Comparison of ENCODE assay signal across 15 mouse cellular contexts in the genomic region with DNA sequence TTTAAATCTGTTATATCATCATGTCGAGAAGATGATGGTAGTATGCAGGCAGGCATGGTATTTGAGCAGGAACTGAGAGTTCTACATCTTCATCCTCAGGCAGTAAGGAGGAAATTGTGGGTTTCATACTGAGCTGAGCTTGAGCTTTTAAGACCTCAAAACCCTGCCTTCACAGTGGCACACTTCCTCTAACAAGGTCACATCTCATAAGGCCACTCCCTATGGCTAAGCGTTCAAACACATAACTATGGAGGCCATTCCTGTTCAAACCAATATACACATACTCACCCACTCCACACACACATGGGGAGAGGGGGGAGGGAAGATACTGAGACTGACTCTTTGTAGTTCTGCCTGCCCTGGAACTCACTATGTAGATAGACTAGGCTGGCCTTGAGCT. TPM values are rescaled to one million over a fixed set of nuclear protein-coding genes. Genes with fewer than 3 reads are reported as not detected.
DNase-seq lines count a peak whose midpoint lies in the region; ATAC-seq and TF ChIP-seq lines count a peak whose summit lies in the region.
"Had no signal": no experiment of that assay in that cellular context is flagged by ENCODE, and none has a peak within 500 bp of the region (broad histone marks: within the 10 kb centered on the region; RNA-seq: fewer than 3 reads in every experiment).

No protein-coding gene starts in this region.

- H3K36me3 ChIP-seq in liver, embryonic 14.5 days (replicated peaks; ENCODE audit: control insufficient read depth, insufficient read depth, low read depth) = no peaks in the 10 kb centered on the region
- H3K36me3 ChIP-seq in liver, embryonic 11.5 days (ENCODE audit: control insufficient read depth, insufficient read depth, low read length) = peaks cover 3% of the 10 kb centered on the region; the same call in 1 of the 2 replicates
- no peaks in the 10 kb centered on the region for H3K36me3 ChIP-seq in hindbrain, embryonic 14.5 days (replicated peaks; ENCODE audit: control insufficient read depth, insufficient read depth)
- H3K36me3 ChIP-seq in hindbrain, postnatal 0 days (ENCODE audit: insufficient read depth, low read length) = no peaks in the 10 kb centered on the region
- H3K36me3 ChIP-seq: stomach, embryonic 15.5 days had no signal

- H3K27ac ChIP-seq in liver, embryonic 14.5 days = no peak overlapping the region
- no peak overlapping the region for H3K27ac ChIP-seq in liver, embryonic 11.5 days (ENCODE audit: low read depth, low read length)
- no peak overlapping the region for H3K27ac ChIP-seq in hindbrain, embryonic 14.5 days
- H3K27ac ChIP-seq in hindbrain, postnatal 0 days = no peak overlapping the region
- H3K27ac ChIP-seq: hindbrain, embryonic 13.5 days; limb, embryonic 12.5 days; midbrain, embryonic 10.5 days; stomach, embryonic 15.5 days had no signal

- WGBS in liver, embryonic 14.5 days (ENCODE audit: insufficient replicate concordance) = 15% methylated on average over 2 of the region's 2 CpGs
- WGBS in liver, embryonic 11.5 days = 43% methylated on average over 2 of the region's 2 CpGs
- WGBS in hindbrain, embryonic 14.5 days = 96% methylated on average over 2 of the region's 2 CpGs
- WGBS in hindbrain, postnatal 0 days = 91% methylated on average over 2 of the region's 2 CpGs

- H3K4me2 ChIP-seq in liver, embryonic 14.5 days (ENCODE audit: low read depth) = no peak overlapping the region
- no peak overlapping the region for H3K4me2 ChIP-seq in liver, embryonic 11.5 days
- no peak overlapping the region for H3K4me2 ChIP-seq in hindbrain, embryonic 14.5 days (replicated peaks)
- no peak overlapping the region for H3K4me2 ChIP-seq in hindbrain, postnatal 0 days (ENCODE audit: low read depth, low read length)
- H3K4me2 ChIP-seq: hindbrain, embryonic 13.5 days; limb, embryonic 12.5 days; stomach, embryonic 15.5 days had no signal

- no peaks in the 10 kb centered on the region for H3K4me1 ChIP-seq in liver, embryonic 14.5 days (replicated peaks; ENCODE audit: control insufficient read depth in 2 of 2, insufficient read depth in 2 of 2, low read length in 1 of 2)
- no peaks in the 10 kb centered on the region for H3K4me1 ChIP-seq in liver, embryonic 11.5 days (replicated peaks; ENCODE audit: control insufficient read depth, insufficient read depth, low read length)
- H3K4me1 ChIP-seq in hindbrain, embryonic 14.5 days (replicated peaks; ENCODE audit: control insufficient read depth, insufficient read depth, low read length) = no peaks in the 10 kb centered on the region
- no peaks in the 10 kb centered on the region for H3K4me1 ChIP-seq in hindbrain, postnatal 0 days (ENCODE audit: insufficient read depth, low read length)
- H3K4me1 ChIP-seq: limb, embryonic 12.5 days; midbrain, embryonic 10.5 days; stomach, embryonic 15.5 days had no signal

- ATAC-seq in liver, embryonic 14.5 days (ENCODE audit: insufficient read depth) = no peak
- ATAC-seq in liver, embryonic 11.5 days (replicated peaks; ENCODE audit: low FRiP score) = no peak
- ATAC-seq in megakaryocyte, adult 5-6 weeks (ENCODE audit: poor library complexity, severe bottlenecking) = peak; percentile 98
- no peak for ATAC-seq in hindbrain, embryonic 14.5 days (ENCODE audit: low FRiP score)
- no peak for ATAC-seq in hindbrain, postnatal 0 days

- no peak for TF ChIP-seq CTCF in liver, embryonic 14.5 days (IDR thresholded peaks at IDR 0.05; ENCODE audit: low read depth)
- no peak for TF ChIP-seq CTCF in hindbrain, postnatal 0 days (IDR thresholded peaks at IDR 0.05; ENCODE audit: low read depth)

- H3K27me3 ChIP-seq in liver, embryonic 14.5 days (ENCODE audit: control insufficient read depth, insufficient read depth, low read length) = no peaks in the 10 kb centered on the region
- H3K27me3 ChIP-seq in liver, embryonic 11.5 days (replicated peaks; ENCODE audit: control insufficient read depth, insufficient read depth, low read length) = no peaks in the 10 kb centered on the region
- no peaks in the 10 kb centered on the region for H3K27me3 ChIP-seq in hindbrain, embryonic 14.5 days (ENCODE audit: control insufficient read depth, insufficient read depth, low read length)
- H3K27me3 ChIP-seq in hindbrain, postnatal 0 days (ENCODE audit: insufficient read depth, low read length) = no peaks in the 10 kb centered on the region
- H3K27me3 ChIP-seq: hindbrain, embryonic 13.5 days; limb, embryonic 12.5 days; stomach, embryonic 15.5 days had no signal

- peak in 2 of 3 experiments; percentile 5 to 31 for DNase-seq in liver, embryonic 14.5 days (ENCODE audit: low read depth in 3 of 3, low spot score in 3 of 3)
- DNase-seq in liver, embryonic 11.5 days (ENCODE audit: low spot score) = no peak
- DNase-seq in T-cell, adult 2 months (ENCODE audit: low spot score) = peak; percentile 79
- DNase-seq in thymus, postnatal 0 days (ENCODE audit: low spot score) = peak; percentile 69
- no peak for DNase-seq in hindbrain, embryonic 14.5 days (ENCODE audit: low spot score)
- no peak for DNase-seq in hindbrain, postnatal 0 days (ENCODE audit: low spot score)
- no peak for DNase-seq in kidney, adult 8-10 months
- DNase-seq: adrenal gland, postnatal 25 days had no signal

- TF ChIP-seq EP300 in liver, embryonic 14.5 days (IDR thresholded peaks at IDR 0.05; ENCODE audit: low read depth) = no peak

- H3K4me3 ChIP-seq in liver, embryonic 14.5 days (ENCODE audit: insufficient read depth in 1 of 2, low read depth in 2 of 2, low read length in 2 of 2) = no peak overlapping the region
- H3K4me3 ChIP-seq in liver, embryonic 11.5 days (ENCODE audit: low read depth, low read length) = no peak overlapping the region
- H3K4me3 ChIP-seq in hindbrain, embryonic 14.5 days (replicated peaks; ENCODE audit: low read length) = no peak overlapping the region
- no peak overlapping the region for H3K4me3 ChIP-seq in hindbrain, postnatal 0 days (ENCODE audit: low read length)
- H3K4me3 ChIP-seq: erythroblast, embryonic 14.5 days; hindbrain, embryonic 13.5 days; limb, embryonic 12.5 days; midbrain, embryonic 10.5 days; stomach, embryonic 15.5 days had no signal

- no peak overlapping the region for H3K9ac ChIP-seq in liver, embryonic 14.5 days (replicated peaks)
- no peak overlapping the region for H3K9ac ChIP-seq in liver, embryonic 11.5 days (ENCODE audit: low read depth, low read length)
- H3K9ac ChIP-seq in hindbrain, embryonic 14.5 days = no peak overlapping the region
- H3K9ac ChIP-seq in hindbrain, postnatal 0 days (replicated peaks; ENCODE audit: low read length) = no peak overlapping the region
- H3K9ac ChIP-seq: hindbrain, embryonic 13.5 days; limb, embryonic 12.5 days; stomach, embryonic 15.5 days had no signal

- no peaks in the 10 kb centered on the region for H3K9me3 ChIP-seq in liver, embryonic 14.5 days (ENCODE audit: control insufficient read depth, low read length)
- H3K9me3 ChIP-seq in liver, embryonic 11.5 days (ENCODE audit: control insufficient read depth, low read length) = no peaks in the 10 kb centered on the region
- no peaks in the 10 kb centered on the region for H3K9me3 ChIP-seq in hindbrain, embryonic 14.5 days (ENCODE audit: control insufficient read depth, low read length)
- H3K9me3 ChIP-seq in hindbrain, postnatal 0 days (ENCODE audit: low read length) = no peaks in the 10 kb centered on the region
- H3K9me3 ChIP-seq: G1E; hindbrain, embryonic 13.5 days; limb, embryonic 12.5 days; midbrain, embryonic 10.5 days; stomach, embryonic 15.5 days had no signal

RNA-seq across cellular contexts. Expression of a gene that starts 29.6 kb away (rescaled TPM):
- 6.5 and 8.7 TPM in 2 replicates for polyA plus RNA-seq in liver, embryonic 14.5 days (2012; rRNA removed)
- polyA plus RNA-seq in liver, embryonic 14.5 days (2014; fragmentation: Nextera tagmentation; extraction: Ambion mirVana) = 3.8 and 6.0 TPM in 2 replicates
- polyA plus RNA-seq in liver, embryonic 11.5 days (2014; fragmentation: Nextera tagmentation; extraction: Ambion mirVana) = 12.8 and 13.1 TPM in 2 replicates
- total RNA-seq in megakaryocyte, adult 5-6 weeks (2015) = 24.2 and 31.9 TPM in 2 replicates
- 176 and 255 TPM in 2 replicates for total RNA-seq in megakaryocyte, adult 5-6 weeks (2017)
- polyA plus RNA-seq in thymus, postnatal 0 days (2015; fragmentation: Nextera tagmentation; extraction: Ambion mirVana) = 14.4 and 22.8 TPM in 2 replicates
- 7.0 and 8.5 TPM in 2 replicates for polyA plus RNA-seq in hindbrain, embryonic 14.5 days (2014; fragmentation: Nextera tagmentation; extraction: Ambion mirVana)
- total RNA-seq in hindbrain, postnatal 0 days (2014; rRNA removed) = 36.0 and 51.3 TPM in 2 replicates
- 10.0 and 11.2 TPM in 2 replicates for polyA plus RNA-seq in hindbrain, postnatal 0 days (2015; fragmentation: Nextera tagmentation; extraction: Ambion mirVana)

RNA-seq across cellular contexts. Expression of a gene that starts 30.8 kb away (rescaled TPM):
- 22.0 and 25.9 TPM in 2 replicates for polyA plus RNA-seq in liver, embryonic 14.5 days (2012; rRNA removed)
- polyA plus RNA-seq in liver, embryonic 14.5 days (2014; fragmentation: Nextera tagmentation; extraction: Ambion mirVana) = 86.6 and 89.7 TPM in 2 replicates
- 62.4 and 68.8 TPM in 2 replicates for polyA plus RNA-seq in liver, embryonic 11.5 days (2014; fragmentation: Nextera tagmentation; extraction: Ambion mirVana)
- total RNA-seq in megakaryocyte, adult 5-6 weeks (2015) = 0.60 and 4.2 TPM in 2 replicates
- total RNA-seq in megakaryocyte, adult 5-6 weeks (2017) = 0.28 and 0.55 TPM in 2 replicates
- not detected in 2 replicates for polyA plus RNA-seq in thymus, postnatal 0 days (2015; fragmentation: Nextera tagmentation; extraction: Ambion mirVana)
- polyA plus RNA-seq in hindbrain, embryonic 14.5 days (2014; fragmentation: Nextera tagmentation; extraction: Ambion mirVana) = 0.28 TPM in 1 of 2 replicates, not detected in the other
- not detected in 2 replicates for total RNA-seq in hindbrain, postnatal 0 days (2014; rRNA removed)
- 0.09 and 0.66 TPM in 2 replicates for polyA plus RNA-seq in hindbrain, postnatal 0 days (2015; fragmentation: Nextera tagmentation; extraction: Ambion mirVana)

RNA-seq across cellular contexts. Expression of a gene that starts 34.7 kb away (rescaled TPM):
- polyA plus RNA-seq in liver, embryonic 14.5 days (2012; rRNA removed) = 0.35 and 0.48 TPM in 2 replicates
- 0.10 and 0.28 TPM in 2 replicates for polyA plus RNA-seq in liver, embryonic 14.5 days (2014; fragmentation: Nextera tagmentation; extraction: Ambion mirVana)
- polyA plus RNA-seq in liver, embryonic 11.5 days (2014; fragmentation: Nextera tagmentation; extraction: Ambion mirVana) = 2.2 and 2.4 TPM in 2 replicates
- total RNA-seq in megakaryocyte, adult 5-6 weeks (2015) = not detected in 2 replicates
- 0.55 TPM in 1 of 2 replicates, not detected in the other for total RNA-seq in megakaryocyte, adult 5-6 weeks (2017)
- polyA plus RNA-seq in thymus, postnatal 0 days (2015; fragmentation: Nextera tagmentation; extraction: Ambion mirVana) = 0.14 and 0.27 TPM in 2 replicates
- polyA plus RNA-seq in hindbrain, embryonic 14.5 days (2014; fragmentation: Nextera tagmentation; extraction: Ambion mirVana) = 14.2 and 16.1 TPM in 2 replicates
- total RNA-seq in hindbrain, postnatal 0 days (2014; rRNA removed) = 35.8 and 38.5 TPM in 2 replicates
- polyA plus RNA-seq in hindbrain, postnatal 0 days (2015; fragmentation: Nextera tagmentation; extraction: Ambion mirVana) = 20.5 and 28.5 TPM in 2 replicates

RNA-seq across cellular contexts. Expression of a gene that starts 39.5 kb away (rescaled TPM):
- polyA plus RNA-seq in liver, embryonic 14.5 days (2012; rRNA removed) = 10.6 and 11.6 TPM in 2 replicates
- polyA plus RNA-seq in liver, embryonic 14.5 days (2014; fragmentation: Nextera tagmentation; extraction: Ambion mirVana) = 15.9 and 22.8 TPM in 2 replicates
- 27.7 and 28.8 TPM in 2 replicates for polyA plus RNA-seq in liver, embryonic 11.5 days (2014; fragmentation: Nextera tagmentation; extraction: Ambion mirVana)
- not detected in 2 replicates for total RNA-seq in megakaryocyte, adult 5-6 weeks (2015)
- total RNA-seq in megakaryocyte, adult 5-6 weeks (2017) = not detected in 2 replicates
- 0.92 and 1.4 TPM in 2 replicates for polyA plus RNA-seq in thymus, postnatal 0 days (2015; fragmentation: Nextera tagmentation; extraction: Ambion mirVana)
- 181 and 195 TPM in 2 replicates for polyA plus RNA-seq in hindbrain, embryonic 14.5 days (2014; fragmentation: Nextera tagmentation; extraction: Ambion mirVana)
- 280 and 290 TPM in 2 replicates for total RNA-seq in hindbrain, postnatal 0 days (2014; rRNA removed)
- polyA plus RNA-seq in hindbrain, postnatal 0 days (2015; fragmentation: Nextera tagmentation; extraction: Ambion mirVana) = 376 and 384 TPM in 2 replicates

RNA-seq across cellular contexts. Expression of a gene that starts 44.7 kb away (rescaled TPM):
- 47.8 and 58.0 TPM in 2 replicates for polyA plus RNA-seq in liver, embryonic 14.5 days (2012; rRNA removed)
- 121 and 129 TPM in 2 replicates for polyA plus RNA-seq in liver, embryonic 14.5 days (2014; fragmentation: Nextera tagmentation; extraction: Ambion mirVana)
- 253 TPM in 2 replicates for polyA plus RNA-seq in liver, embryonic 11.5 days (2014; fragmentation: Nextera tagmentation; extraction: Ambion mirVana)
- 74.1 and 78.0 TPM in 2 replicates for total RNA-seq in megakaryocyte, adult 5-6 weeks (2015)
- 35.1 and 35.4 TPM in 2 replicates for total RNA-seq in megakaryocyte, adult 5-6 weeks (2017)
- polyA plus RNA-seq in thymus, postnatal 0 days (2015; fragmentation: Nextera tagmentation; extraction: Ambion mirVana) = 158 and 161 TPM in 2 replicates
- 184 and 190 TPM in 2 replicates for polyA plus RNA-seq in hindbrain, embryonic 14.5 days (2014; fragmentation: Nextera tagmentation; extraction: Ambion mirVana)
- total RNA-seq in hindbrain, postnatal 0 days (2014; rRNA removed) = 107 and 138 TPM in 2 replicates
- 189 and 194 TPM in 2 replicates for polyA plus RNA-seq in hindbrain, postnatal 0 days (2015; fragmentation: Nextera tagmentation; extraction: Ambion mirVana)

Comparison
In these comparisons a context has a peak if more than half of its experiments do, and no peak if none do; other contexts are left out.
1. DNase-seq: peak in liver, embryonic 14.5 days (2 of 3), T-cell, adult 2 months (single experiment) and thymus, postnatal 0 days (single experiment); none in liver, embryonic 11.5 days (single experiment), hindbrain, embryonic 14.5 days (single experiment), hindbrain, postnatal 0 days (single experiment) and kidney, adult 8-10 months (0 of 2).
2. RNA of a gene that starts 30.8 kb away (polyA plus RNA-seq): 22.0 to 89.7 TPM in liver, embryonic 14.5 days and 62.4 to 68.8 TPM in liver, embryonic 11.5 days; 0.28 TPM in hindbrain, embryonic 14.5 days, 0.09 to 0.66 TPM in hindbrain, postnatal 0 days and not detected in thymus, postnatal 0 days; every median in the first group is over 10 times any median in the second.